16 mouse cellular contexts compared by ENCODE assay signal in genomic region chr19:32553310-32553709, GRCm38 (mm10).
"Had no signal": no experiment of that assay in that cellular context is flagged by ENCODE, and none has a peak within 500 bp of the region (broad histone marks: within the 10 kb centered on the region; RNA-seq: fewer than 3 reads in every experiment).

No protein-coding gene starts in this region.

- H3K4me1 ChIP-seq: neural tube, embryonic 15.5 days; stomach, embryonic 15.5 days had no signal

- H3K27ac ChIP-seq: neural tube, embryonic 13.5 days; neural tube, embryonic 15.5 days; stomach, embryonic 15.5 days; stomach, postnatal 0 days had no signal

- H3K4me2 ChIP-seq: neural tube, embryonic 13.5 days; neural tube, embryonic 15.5 days; stomach, embryonic 15.5 days had no signal

- DNase-seq: retina, postnatal 1 day; right cerebral cortex, adult 18-20 months; right cerebral cortex, postnatal 14 days; right cerebral cortex, postnatal 25 days; right cerebral cortex, postnatal 4 days; spleen, adult 18-20 months; thymus, adult 18-20 months; thymus, adult 2 months; thymus, postnatal 14 days; thymus, postnatal 25 days; thymus, postnatal 36 days; thymus, postnatal 4 days had no signal

- H3K4me3 ChIP-seq: neural tube, embryonic 13.5 days; neural tube, embryonic 15.5 days; stomach, embryonic 15.5 days had no signal

- H3K27me3 ChIP-seq: neural tube, embryonic 13.5 days; neural tube, embryonic 15.5 days; stomach, embryonic 15.5 days had no signal

- H3K36me3 ChIP-seq: neural tube, embryonic 13.5 days; neural tube, embryonic 15.5 days; stomach, embryonic 15.5 days had no signal

- H3K9ac ChIP-seq: neural tube, embryonic 13.5 days; neural tube, embryonic 15.5 days; stomach, embryonic 15.5 days had no signal

- H3K9me3 ChIP-seq: neural tube, embryonic 13.5 days; neural tube, embryonic 15.5 days; stomach, embryonic 15.5 days had no signal
